Mouse (Mus musculus) cerebellum, adult 2 months (tissue): Measurements from ENCODE around the gene Lims1.

ENCODE experiments used
- CTCF ChIP-seq: fragments of 200-500 bp; IDR thresholded peaks from 2 replicates; pipeline ENCODE4 v1.5.1; 2011; ENCODE audit warnings: low read depth, mild to moderate bottlenecking, control low read depth, low read length, moderate library complexity, borderline replicate concordance; ENCODE audit not compliant: insufficient read depth
- POLR2A ChIP-seq: fragments of 200-500 bp; IDR thresholded peaks from 2 replicates; pipeline ENCODE4 v1.6.1; 2011; ENCODE audit warnings: low read length, control low read depth, borderline replicate concordance; ENCODE audit not compliant: insufficient read depth

GRCm38 (mm10) chr10:58451575-58451974 is 128.3 kb downstream of the Lims1 start:
- TF ChIP-seq CTCF: no peak
- no peak for TF ChIP-seq POLR2A
